Mouse (Mus musculus) forelimb bud, embryonic 11.5 days (tissue): ENCODE measurements around the gene Rad51b.
A peak's percentile ranks its signal among the peaks of the same experiment; 100 is the strongest.

Experiments used
- DNase-seq: peaks from one replicate; pipeline ENCODE4 v3.0.0-alpha.2; 2012; ENCODE audit warnings: low read depth, low spot score

Gene Rad51b

DNA sequence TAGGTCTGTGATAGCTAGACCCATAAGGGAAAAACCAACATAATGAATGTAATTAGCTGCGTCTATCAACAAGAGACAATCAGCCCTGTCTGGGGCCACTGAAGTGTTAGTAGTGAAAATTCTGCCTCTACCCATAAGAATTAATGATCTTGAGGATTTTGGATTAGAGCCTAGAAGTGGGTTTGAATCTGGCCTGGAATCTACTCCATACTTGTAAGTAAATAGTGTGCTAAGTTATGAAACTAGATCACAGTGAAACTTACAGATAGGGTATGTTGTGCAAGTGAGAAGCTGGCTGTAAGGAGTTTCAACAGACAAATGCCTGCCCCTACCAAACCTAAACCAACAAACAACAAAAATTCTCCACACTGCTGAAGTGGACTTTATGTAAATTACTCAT is 83.1 kb downstream of the Rad51b start:
- DNase-seq: no peak

DNA sequence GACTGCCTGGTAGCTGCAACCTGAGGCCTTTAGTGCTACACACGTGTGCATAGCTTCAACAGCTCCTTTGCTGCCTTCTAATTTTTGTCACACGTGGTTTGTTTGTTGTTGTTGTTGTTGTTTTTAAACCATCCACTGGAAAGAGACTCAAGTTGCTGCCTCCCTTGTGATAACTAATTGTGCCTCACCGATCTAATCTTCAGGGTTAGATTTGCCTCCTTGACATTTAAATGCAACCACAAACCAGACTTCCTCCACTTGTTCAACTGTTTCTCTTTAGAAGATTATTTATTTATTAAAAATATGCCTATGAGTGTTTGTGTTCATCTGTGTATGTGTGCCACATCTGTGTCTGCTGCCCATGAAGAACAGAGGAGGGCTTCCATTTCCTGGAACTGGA is 84.4 kb downstream of the Rad51b start:
- DNase-seq: no peak

DNA sequence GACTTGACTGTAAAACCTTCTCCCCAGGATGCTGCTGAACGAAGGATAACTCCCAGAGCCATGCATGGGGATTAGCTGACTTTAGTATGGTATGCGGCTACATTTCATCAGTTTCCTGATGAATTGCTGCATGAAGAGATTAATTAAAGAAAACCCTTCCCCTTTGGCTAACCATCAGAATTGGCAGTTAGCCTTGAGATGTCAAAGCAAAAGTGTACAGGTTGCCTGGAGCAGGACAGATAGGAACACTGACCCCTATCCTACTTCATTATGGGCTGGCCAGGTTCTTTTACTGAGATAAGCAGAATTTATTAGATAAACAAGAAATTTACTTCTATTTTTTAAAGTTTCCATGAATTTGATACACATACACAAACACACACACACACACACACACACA is 85.3 kb downstream of the Rad51b start:
- DNase-seq: no peak

DNA sequence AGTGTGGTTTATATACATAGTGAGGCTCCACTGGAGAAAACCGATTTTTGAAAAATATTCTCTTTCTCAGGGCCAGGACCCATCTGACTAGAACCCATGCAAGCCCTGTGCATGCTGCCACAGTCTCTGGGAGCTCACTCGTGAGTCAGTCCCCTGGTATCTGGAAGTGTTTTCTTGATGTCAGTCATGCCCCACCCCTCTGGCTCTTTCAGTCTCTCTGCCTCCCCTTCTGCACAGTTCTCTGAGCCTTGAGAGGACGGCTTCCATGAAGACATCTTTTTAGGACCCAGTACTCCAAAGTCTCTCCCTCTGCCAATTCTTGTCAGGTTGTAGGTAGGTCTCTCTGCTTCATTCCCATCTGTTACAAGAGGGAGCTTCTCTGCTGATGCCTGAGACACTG is 86.5 kb downstream of the Rad51b start:
- no peak for DNase-seq

DNA sequence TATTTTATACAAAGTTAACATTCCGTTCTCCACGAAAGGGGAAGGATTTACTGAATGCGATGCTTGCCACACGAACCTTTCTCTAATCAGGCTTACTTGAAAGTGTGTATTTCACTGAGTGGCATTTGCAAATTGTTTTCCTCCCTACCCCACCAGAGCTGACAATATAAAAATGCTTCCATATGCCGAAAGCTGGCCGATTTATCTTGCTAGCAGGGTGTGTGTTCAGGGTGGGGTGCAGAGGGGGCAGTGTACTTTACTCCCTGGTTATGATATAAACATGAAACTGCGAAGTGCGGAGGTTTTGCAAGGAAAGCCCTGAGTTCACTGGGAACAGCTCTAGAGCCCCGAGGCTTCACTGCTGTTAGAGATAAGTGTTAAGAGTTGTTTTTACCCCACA is 87.7 kb downstream of the Rad51b start:
- DNase-seq: no peak

DNA sequence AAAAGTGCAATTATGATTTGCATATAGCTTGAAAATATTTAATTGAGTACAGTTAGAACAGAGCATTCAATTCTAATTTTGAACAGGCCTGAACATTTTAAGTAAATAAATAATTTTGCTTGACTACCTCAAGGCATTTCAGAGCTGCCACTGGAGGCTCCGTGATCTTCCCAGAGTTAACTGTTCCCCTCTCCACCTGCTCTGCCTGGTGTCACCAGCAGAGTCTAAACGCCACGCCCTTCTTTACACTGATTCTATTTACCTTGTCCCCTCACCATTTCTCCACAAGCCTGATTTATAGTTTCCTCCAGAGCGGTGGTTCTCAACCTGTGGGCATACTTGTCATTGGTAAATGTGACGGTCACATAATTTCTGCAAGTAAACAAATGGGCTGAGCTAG is 88.1 kb downstream of the Rad51b start:
- no peak for DNase-seq

DNA sequence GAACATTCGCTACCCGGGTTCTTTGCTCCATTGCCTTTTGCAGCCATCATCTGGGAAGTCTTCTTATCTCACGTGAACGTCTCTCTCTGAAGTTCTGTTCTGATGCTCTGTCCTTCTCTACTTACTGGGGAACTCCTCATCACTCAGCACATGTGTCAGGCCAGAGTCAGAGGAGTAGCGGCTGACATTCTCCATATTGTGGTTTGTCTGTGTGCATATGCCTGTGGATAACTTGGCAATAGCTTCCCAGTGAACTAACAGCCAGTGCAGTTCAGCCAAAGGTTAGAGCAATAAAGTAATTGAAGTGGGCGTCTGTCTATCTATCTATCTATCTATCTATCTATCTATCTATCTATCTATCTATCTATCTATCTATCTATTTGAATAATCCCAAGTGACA is 90.8 kb downstream of the Rad51b start:
- no peak for DNase-seq

DNA sequence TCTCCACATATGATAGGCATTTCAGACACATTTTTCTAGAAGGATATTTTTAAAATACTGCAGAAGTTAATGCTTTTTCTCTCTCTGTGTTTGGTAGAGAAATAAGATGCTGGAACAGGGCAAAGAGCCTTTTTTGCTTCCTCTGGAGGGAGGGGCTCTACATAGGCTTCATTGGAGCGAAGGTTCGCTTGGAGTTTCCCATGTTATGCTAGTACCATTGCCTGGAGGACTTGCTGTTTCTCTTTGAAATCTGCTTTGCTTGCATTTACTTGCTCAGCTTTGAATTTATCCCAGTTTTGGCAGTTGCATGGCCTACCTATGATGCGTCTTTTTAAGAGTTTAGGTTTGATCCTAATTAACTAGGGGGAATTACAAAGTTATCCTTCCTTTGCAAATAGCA is 92.2 kb downstream of the Rad51b start:
- no peak for DNase-seq

DNA sequence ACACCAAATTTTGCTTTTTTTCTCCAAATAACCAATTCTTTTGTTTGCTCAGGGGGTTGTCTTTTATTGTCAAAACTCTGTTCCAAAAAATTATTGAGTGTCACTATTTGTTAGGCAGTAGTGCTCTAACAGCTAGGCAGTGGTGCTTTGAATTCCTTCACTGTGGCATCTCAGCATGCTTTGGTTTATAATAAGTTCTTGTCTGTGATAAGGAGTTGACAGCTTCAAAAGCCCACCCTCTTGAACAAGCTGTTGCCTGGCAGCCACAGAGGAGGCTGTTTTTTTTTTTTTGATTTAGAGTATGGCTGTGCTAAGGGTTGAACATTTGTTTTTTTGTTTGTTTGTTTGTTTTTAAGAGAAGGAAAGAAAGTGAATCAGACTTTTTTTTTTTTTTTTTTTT is 92.9 kb downstream of the Rad51b start:
- peak; percentile 56 for DNase-seq

DNA sequence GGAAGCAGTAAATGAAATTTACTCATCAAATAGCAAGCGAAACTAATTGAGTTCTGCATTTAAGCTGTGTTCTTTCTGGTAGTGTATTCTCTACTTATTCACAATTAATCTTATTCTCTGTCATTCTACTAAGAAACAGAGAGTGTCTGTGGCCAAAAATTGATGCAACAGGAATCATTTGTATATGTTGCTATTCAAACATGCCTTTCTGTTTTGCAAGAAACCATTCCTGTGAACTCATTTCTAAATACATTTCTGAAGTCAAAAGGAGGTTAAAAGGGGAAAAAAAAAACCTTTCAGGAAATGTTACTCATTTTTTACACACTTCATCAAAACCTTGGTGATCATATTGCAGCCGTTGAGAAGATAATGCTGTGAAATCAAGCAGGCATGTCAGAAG is 96.6 kb downstream of the Rad51b start:
- no peak for DNase-seq

DNA sequence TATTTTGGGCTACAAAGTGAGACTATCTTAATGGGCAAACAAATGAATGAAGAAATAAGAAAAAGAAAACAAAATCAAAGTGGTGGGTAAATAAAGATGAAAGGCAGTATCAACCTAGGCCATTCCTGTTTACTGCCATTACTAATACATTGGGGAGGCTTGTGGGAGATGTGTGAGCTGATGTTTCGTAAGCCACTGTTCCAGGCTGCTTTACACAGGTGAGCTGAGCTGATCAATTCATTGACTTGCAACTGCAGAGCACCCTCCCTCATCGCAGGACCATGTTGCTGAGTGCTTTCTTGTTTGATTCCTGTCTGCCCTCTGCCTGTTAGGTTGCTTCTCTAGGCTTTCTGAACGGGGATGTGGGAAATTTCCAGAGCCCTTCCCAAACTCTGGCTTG is 106.9 kb downstream of the Rad51b start:
- no peak for DNase-seq

DNA sequence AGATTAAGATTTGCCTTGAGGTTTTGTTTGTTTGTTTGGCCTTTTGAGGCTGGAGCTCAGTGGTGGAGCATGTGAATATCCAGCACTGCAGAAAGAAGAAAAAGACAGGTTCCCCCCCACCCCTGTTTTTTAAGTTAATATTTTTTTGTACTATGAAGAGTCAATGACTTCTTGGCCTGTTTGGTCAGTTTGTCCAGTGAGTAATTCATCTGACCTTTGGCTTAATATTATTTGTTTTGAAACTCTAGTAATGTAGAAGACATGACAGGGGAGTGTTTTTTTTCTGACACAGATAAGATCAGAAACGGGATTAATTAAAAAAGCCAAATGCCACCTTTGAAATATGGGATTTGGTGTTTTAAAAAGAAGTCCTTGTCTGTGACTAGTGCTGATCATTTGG is 107.4 kb downstream of the Rad51b start:
- no peak for DNase-seq

DNA sequence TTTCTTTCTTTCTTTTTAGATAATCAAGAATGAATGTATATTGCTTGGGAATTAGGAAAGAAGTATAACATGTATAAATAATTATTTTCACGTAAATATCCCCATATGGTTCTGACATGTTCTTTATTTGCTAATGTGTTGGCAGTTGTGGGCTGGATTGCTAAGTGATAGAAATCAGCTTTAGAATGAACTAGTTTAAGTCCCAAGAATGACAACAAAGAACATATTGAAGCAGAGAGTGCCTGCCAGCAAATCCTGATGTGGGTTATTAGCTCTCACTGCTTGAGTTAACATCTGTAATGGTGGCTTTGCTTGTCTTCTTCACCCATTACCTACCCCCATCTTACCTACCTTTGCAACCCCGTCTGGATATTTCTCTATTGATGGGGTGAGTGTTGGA is 111.6 kb downstream of the Rad51b start:
- no peak for DNase-seq

DNA sequence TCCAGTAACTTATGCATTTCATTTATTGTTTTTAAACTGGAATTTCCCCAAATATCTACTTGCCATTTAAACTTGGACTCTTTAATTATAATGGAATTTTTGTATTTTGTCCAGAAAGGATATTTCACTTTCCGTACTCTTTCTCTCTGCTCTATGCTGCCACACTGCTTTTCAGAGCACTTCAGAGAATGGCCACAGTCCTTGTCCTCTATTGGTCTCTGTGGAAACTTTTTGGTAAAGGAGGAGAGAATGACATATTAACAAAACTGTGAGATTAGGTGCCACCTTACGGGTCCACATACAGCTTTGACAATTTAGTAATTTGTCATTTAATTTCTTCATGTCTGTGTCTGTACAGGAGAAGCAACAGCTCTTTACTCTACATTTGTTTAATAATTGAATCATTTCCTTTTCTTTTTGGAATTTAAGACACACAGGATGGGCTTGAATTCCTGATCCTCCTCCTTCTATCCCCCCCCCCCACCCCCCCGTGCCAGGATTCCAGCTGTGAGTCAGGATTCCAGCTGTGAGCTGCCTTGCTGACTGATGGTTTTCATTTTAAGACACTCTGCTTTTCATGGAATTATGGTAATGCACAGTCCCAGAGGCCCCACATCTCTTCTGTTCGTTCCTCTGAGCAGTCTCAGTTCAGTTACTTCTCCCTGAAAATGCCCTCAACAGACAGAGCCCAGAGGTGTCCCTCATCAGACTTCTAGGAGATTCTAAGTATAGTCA is 112.2 kb downstream of the Rad51b start:
- DNase-seq: no peak

DNA sequence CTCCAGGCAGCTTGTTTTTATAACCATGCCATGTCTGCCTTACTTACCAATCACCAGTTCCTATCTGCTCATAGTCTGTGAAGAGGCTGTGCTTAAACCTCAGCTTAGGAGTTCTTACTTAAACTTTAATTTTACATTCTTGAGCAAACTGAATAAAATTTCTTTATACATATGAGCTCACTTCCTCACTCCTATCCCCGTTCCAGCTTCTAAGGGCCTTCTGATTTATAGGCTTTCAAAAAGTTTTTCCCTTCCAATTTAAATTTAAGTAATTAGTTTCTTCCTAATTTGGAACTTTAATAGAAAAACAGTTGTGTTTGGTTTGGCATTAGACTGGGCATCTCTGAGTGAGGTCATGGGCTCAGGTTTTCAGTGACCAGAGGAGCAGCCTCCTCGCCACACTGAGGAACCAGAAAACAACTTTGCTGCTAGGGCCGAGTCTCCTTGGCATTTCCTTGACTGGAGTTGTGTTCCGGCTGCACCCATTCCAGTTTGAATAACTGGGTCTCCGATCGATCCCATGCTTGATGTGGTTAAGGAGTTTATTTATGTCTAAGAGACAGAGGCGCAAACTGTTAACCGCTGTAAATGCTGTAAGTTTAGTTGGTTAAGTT is 115.9 kb downstream of the Rad51b start:
- DNase-seq: no peak

DNA sequence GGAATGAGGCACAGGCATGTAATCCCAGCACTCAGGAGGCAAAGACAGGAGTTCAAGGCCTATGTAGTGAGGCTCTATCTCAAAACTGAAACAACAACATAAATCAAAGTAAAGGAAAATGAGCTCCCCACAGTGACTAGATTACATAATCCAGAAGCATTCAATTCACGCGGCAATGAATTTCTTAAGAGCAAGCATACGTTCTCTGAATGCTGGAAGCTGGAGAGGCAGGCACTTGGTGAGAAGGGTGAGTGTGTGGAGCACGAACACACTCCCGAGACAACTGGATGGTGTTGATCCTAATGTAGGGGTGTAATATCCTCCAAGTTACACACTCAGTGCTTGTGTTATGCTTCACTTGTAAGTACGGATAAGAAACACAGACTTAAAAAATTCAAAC is 120.3 kb downstream of the Rad51b start:
- no peak for DNase-seq

DNA sequence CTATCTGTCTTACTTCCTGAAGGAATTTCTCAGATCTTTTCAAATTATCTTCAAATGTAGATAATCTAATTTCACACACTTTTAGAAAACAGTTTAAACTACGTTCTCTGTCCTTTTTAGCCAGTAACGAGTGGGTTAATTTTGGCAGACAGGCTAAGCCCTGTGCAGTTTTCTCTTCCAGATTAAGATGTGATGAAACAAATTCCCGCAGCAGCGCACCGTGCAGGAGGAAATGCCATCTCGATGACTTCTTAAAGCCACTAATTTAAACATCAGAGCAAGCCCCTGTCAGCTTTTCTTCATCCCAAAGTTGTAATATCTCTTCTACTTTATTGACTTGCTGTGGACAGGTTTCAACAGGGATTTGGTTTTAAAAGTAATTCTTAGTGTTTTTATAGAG is 123.5 kb downstream of the Rad51b start:
- DNase-seq: no peak

DNA sequence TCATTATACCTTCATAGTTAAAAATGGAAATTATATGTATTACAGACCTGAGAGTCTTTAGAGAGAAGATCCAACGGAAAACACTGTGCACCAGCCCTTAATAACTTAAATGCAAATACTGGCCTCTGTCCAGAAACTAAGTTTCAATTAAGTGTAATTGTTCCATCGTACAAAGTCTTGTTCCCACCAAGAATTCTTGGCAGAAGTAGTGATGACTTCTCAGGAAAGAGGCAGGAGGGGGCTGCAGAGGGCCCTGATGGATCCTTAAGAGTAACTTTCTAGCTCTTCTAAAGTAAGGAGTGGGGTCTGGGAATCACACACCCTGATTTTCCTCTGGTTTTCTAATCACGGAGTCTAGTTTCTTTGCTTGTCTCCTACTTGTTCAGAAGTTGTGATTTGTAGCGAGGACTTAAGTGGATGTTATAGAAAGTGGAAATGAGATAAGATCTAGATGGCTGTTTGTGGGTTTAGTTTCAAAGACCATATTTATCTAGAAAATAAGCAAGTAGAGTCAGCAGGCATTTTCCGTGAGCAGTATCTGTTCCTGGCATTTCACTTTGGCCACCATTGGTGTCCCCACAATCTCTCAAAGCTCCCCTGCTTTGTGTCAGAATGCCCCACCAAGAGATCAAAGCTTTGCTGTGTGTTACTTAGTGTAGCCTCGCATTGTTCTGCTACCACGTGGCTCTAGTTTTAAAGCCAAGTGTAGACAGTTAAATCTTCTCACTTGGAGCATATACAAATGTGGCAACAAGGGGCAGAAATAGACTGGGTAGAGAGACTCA is 132.6 kb downstream of the Rad51b start:
- no peak for DNase-seq

DNA sequence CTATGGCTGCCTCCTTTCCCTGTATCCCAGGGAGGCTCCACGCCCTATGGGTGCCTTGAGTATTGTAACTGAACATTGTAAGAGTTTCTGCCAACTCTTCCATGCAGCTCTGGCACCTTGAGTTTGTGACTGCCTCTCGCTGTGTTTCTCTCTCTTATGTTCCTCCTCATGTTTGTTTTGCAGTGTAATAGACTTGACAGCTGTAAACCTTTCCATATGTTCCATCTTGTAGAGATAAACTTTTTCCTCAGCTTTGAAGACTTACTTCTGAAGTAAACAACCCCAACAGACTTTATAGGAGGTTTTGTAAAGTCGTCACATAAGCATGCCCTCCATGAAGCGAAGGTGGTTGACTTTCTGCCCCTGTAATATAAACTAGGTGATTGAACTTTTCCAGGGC is 134.1 kb downstream of the Rad51b start:
- no peak for DNase-seq

DNA sequence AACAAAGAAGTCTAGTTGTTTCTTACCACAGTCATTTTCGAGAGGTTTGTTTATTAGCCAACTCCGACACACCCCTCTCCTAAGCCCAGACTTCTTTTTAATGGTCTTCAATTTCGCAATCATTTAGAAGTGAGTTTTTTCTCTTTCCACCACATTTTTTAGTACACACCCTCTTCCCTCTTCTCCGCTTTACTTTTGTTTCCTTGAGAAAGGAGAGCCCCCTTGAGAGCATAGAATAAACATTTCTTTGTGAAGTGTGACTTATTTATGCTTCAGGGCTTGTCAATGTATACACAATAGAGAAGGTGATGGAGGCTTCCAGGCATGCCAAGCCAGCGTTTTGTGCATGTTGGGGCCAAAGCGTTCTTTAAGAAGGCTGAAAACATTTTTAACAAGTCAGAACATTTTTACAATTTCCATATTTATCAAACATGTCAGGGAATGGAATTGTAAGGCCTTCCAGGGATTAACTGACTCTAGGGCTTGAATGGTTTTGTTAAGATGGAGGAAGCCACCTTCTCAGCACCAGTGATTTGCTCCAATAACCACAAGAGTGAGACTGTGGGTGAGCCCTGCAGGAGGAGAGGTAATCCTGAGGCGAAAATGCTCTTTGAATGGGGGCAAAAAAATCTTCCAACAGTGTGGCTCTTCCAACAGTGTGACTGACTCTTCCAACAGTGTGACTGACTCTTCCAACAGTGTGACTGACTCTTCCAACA is 136.8 kb downstream of the Rad51b start:
- DNase-seq: no peak

DNA sequence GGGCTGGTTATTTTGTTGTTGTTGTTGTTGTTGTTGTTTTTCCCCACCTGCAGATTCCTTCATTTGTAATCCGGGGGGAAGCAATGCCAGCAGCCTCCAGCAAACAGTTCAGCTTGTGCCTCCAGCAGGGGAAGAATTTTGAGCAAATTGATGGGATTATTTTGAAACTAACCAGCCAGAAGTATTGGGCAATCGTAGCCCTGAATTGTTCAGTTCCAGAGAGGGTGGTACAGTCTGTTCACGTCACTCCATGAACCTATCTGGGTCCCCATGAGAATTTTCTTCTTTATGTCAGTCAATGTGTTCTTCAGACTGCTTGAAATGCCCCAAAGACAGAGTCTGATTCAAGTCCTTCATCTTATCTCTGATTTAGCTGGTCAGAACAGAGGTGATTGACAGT is 138.4 kb downstream of the Rad51b start:
- no peak for DNase-seq

DNA sequence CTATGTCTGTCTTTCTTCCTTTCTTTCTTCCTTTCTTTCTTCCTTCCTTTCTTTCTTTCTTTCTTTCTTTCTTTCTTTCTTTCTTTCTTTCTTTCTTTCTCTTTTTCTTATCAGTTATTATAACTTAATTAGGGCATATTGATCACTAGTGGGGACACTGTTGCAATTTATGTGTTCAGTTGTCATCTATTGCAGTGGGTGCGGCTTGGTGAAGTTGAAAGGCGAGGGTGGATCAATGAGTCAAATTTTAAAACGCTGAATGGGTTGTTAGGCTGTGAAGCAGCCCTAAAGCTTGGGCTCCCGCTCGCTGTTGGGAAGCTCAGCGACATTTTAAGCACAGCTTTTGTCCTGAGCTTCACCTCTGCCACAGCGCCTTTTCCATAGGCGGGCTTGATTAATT is 139.0 kb downstream of the Rad51b start:
- no peak for DNase-seq
